Mouse (Mus musculus) stomach, embryonic 16.5 days (tissue): Measurements from ENCODE around the gene Rnaseh2b. TPM values are rescaled to one million over a fixed set of nuclear protein-coding genes. Genes with fewer than 3 reads are reported as not detected.

ENCODE experiments used
- polyA plus RNA-seq: library from polyadenylated mRNA; unstranded; fragments of >200 nt; fragmentation: Nextera tagmentation; extraction: Ambion mirVana; gene quantifications from 2 replicates; pipeline ENCODE4 v1.2.1, GENCODE M21; 2015

Rnaseh2b gene
- polyA plus RNA-seq, 1 experiment from 2014 or later, result 46.6 TPM

Other genes starting within 250 kb of the Rnaseh2b start
- 0.29 and 0.36 TPM in 2 replicates for gene Dleu7, start 458 bp downstream of the Rnaseh2b start, polyA plus RNA-seq
- 0.21 TPM in 1 of 2 replicates, not detected in the other for gene Gucy1b2, start 163.7 kb downstream of the Rnaseh2b start, polyA plus RNA-seq